Mouse (Mus musculus): ENCODE measurements around the gene Palld. TPM values are rescaled to one million over a fixed set of nuclear protein-coding genes. Genes with fewer than 3 reads are reported as not detected.

The Palld gene
- total and polyA plus RNA-seq, 3 experiments: 0.87 to 7.1 (median 2.6) TPM

DNA sequence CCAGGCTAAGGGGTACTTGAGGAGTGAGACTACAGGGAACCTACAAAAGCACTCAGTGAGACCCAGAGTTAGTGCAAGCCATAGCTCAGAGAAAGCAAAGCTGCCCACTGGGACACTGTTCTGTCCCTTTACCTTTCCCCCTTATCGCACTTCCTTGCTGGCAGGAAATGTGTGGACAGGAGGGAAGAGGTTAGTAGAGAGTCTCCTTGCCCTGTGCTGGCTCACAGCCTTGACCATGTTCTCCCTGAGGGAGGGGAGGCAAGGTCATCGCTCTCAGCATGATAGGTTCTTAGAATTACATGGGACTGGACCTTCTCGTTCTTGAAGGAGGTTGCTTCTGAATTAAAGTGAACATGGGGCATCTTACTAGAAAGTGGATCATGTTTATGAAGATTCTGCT, 69.3 kb downstream of the Palld start:
- H3K9me3 ChIP-seq (replicated peaks; ENCODE audit: low read length): no peaks in the 10 kb centered on the region
- no peak overlapping the region for H3K4me3 ChIP-seq (replicated peaks in 1 of 3; ENCODE audit: low read depth in 2 of 3, low read length in 2 of 3, poor library complexity in 1 of 3)
- H3K4me2 ChIP-seq (ENCODE audit: insufficient read depth, low read depth, poor library complexity, severe bottlenecking): no peak overlapping the region
- no peaks in the 10 kb centered on the region for H3K36me3 ChIP-seq (replicated peaks in 1 of 2; ENCODE audit: control insufficient read depth in 1 of 2, insufficient read depth in 1 of 2, low read length in 1 of 2)
- in situ Hi-C loops (cut with MboI; ENCODE audit: low pct_ligation_motif_present, low pct_unique_long_range_greater_than_20kb, low sequenced_read_pairs) (no loop called here), dilution Hi-C loops (cut with MboI; ENCODE audit: extremely low pct_ligation_motif_present, extremely low pct_unique_long_range_greater_than_20kb, low sequenced_read_pairs) (no loop called here)
- H3K9ac ChIP-seq (ENCODE audit: insufficient read depth, low read depth): no peak overlapping the region
- no peaks in the 10 kb centered on the region for H3K4me1 ChIP-seq (ENCODE audit: control insufficient read depth in 1 of 2, insufficient read depth in 2 of 2)
- DNase-seq (ENCODE audit: extremely low read depth): no peak
- no peaks in the 10 kb centered on the region for H3K27me3 ChIP-seq (replicated peaks)
- no peaks in the 10 kb centered on the region for H3K79me2 ChIP-seq (replicated peaks; ENCODE audit: control insufficient read depth, extremely low read depth, insufficient read depth, poor library complexity, severe bottlenecking)
- TF ChIP-seq EP300 (IDR thresholded peaks at IDR 0.05; ENCODE audit: low read length): no peak
- no peak for TF ChIP-seq UBTF (IDR thresholded peaks at IDR 0.05; ENCODE audit: low read depth, low read length)
- no peak for TF ChIP-seq NRF1 (IDR thresholded peaks at IDR 0.05; ENCODE audit: low read depth, low read length)
- TF ChIP-seq IRF4 (IDR thresholded peaks at IDR 0.05; ENCODE audit: low read depth, low read length): no peak
- TF ChIP-seq RCOR1 (conservative IDR thresholded peaks at IDR 0.05; ENCODE audit: low read depth, low read length): no peak
- TF ChIP-seq ZC3H11A (IDR thresholded peaks at IDR 0.05; ENCODE audit: low read depth, low read length): no peak
- no peak for TF ChIP-seq TCF12 (IDR thresholded peaks at IDR 0.05; ENCODE audit: low read depth, low read length)
- no peak for TF ChIP-seq MAZ (IDR thresholded peaks at IDR 0.05; ENCODE audit: low read depth, low read length)
- TF ChIP-seq BHLHE40 (IDR thresholded peaks at IDR 0.05; ENCODE audit: low read depth, low read length): no peak
- TF ChIP-seq ZKSCAN1 (IDR thresholded peaks at IDR 0.05; ENCODE audit: borderline replicate concordance, low read depth, low read length): no peak
- no peak for TF ChIP-seq NELFE (IDR thresholded peaks at IDR 0.05; ENCODE audit: low read depth, low read length)
- TF ChIP-seq CHD2 (IDR thresholded peaks at IDR 0.05; ENCODE audit: low read length): no peak
- TF ChIP-seq USF1 (IDR thresholded peaks at IDR 0.05; ENCODE audit: low read depth, low read length): no peak
- no peak for TF ChIP-seq ETS1 (conservative IDR thresholded peaks at IDR 0.05; ENCODE audit: low read depth, low read length)
- TF ChIP-seq SMC3 (IDR thresholded peaks at IDR 0.05; ENCODE audit: low read depth, low read length): no peak
- no peak for TF ChIP-seq POLR2A (IDR thresholded peaks at IDR 0.05; ENCODE audit: low read depth, low read length)
- H3K27ac ChIP-seq (ENCODE audit: insufficient read depth, low read depth): no peak overlapping the region

DNA sequence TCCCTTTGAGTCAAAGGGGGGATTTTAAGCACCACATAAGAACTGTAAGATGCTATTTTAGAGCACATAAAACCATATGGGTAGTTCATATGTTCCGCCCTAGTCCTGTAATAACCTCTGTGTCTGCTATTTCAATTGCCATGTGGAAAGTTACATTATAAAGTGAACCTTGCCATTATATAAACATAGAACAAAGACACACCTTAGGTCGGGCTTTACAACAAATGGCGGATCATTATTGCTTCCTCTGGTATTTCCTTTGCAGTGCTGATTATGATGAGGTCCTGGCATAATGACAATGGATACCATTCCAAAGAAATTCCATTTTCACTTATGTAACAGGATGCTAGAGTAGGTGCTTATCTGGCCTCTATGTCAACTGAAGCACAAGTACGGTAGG, 70.5 kb downstream of the Palld start:
- DNase-seq (ENCODE audit: extremely low read depth): no peak
- no peaks in the 10 kb centered on the region for H3K36me3 ChIP-seq (replicated peaks in 1 of 2; ENCODE audit: control insufficient read depth in 1 of 2, insufficient read depth in 1 of 2, low read length in 1 of 2)
- H3K79me2 ChIP-seq (replicated peaks; ENCODE audit: control insufficient read depth, extremely low read depth, insufficient read depth, poor library complexity, severe bottlenecking): no peaks in the 10 kb centered on the region
- no peak overlapping the region for H3K4me2 ChIP-seq (ENCODE audit: insufficient read depth, low read depth, poor library complexity, severe bottlenecking)
- H3K27ac ChIP-seq (ENCODE audit: insufficient read depth, low read depth): no peak overlapping the region
- no peak overlapping the region for H3K4me3 ChIP-seq (replicated peaks in 1 of 3; ENCODE audit: low read depth in 2 of 3, low read length in 2 of 3, poor library complexity in 1 of 3)
- TF ChIP-seq ELF1 (IDR thresholded peaks at IDR 0.05; ENCODE audit: low read depth, low read length) (no peak), MEF2A (IDR thresholded peaks at IDR 0.05; ENCODE audit: borderline replicate concordance, low read depth, low read length) (no peak), BHLHE40 (IDR thresholded peaks at IDR 0.05; ENCODE audit: low read depth, low read length) (no peak), ZNF384 (IDR thresholded peaks at IDR 0.05; ENCODE audit: low read depth, low read length) (no peak), MAZ (IDR thresholded peaks at IDR 0.05; ENCODE audit: low read depth, low read length) (no peak), CHD2 (IDR thresholded peaks at IDR 0.05; ENCODE audit: low read length) (no peak), NELFE (IDR thresholded peaks at IDR 0.05; ENCODE audit: low read depth, low read length) (no peak), ETS1 (conservative IDR thresholded peaks at IDR 0.05; ENCODE audit: low read depth, low read length) (no peak), POLR2A (IDR thresholded peaks at IDR 0.05; ENCODE audit: low read depth, low read length) (no peak), UBTF (IDR thresholded peaks at IDR 0.05; ENCODE audit: low read depth, low read length) (no peak)
- no peak overlapping the region for H3K9ac ChIP-seq (ENCODE audit: insufficient read depth, low read depth)
- H3K27me3 ChIP-seq (replicated peaks): no peaks in the 10 kb centered on the region
- dilution Hi-C loops (cut with MboI; ENCODE audit: extremely low pct_ligation_motif_present, extremely low pct_unique_long_range_greater_than_20kb, low sequenced_read_pairs) (no loop called here), in situ Hi-C loops (cut with MboI; ENCODE audit: low pct_ligation_motif_present, low pct_unique_long_range_greater_than_20kb, low sequenced_read_pairs) (no loop called here)
- no peaks in the 10 kb centered on the region for H3K9me3 ChIP-seq (replicated peaks; ENCODE audit: low read length)
- H3K4me1 ChIP-seq (ENCODE audit: control insufficient read depth in 1 of 2, insufficient read depth in 2 of 2): no peaks in the 10 kb centered on the region
